Mouse (Mus musculus): ENCODE measurements around the gene Ucn2.

Ucn2 gene

GRCm38 (mm10) chr9:108992085-108992469 lies 6.3 kb downstream of the Ucn2 start:
- DNase-seq (ENCODE audit: low read depth, low spot score) = no peak

- no peak for DNase-seq (ENCODE audit: low read depth, low spot score)
Measured at GRCm38 (mm10) chr9:108992620-108993361, 7.0 kb downstream of the Ucn2 start.

- no peak for DNase-seq (ENCODE audit: low read depth, low spot score)
Measured at GRCm38 (mm10) chr9:108996411-108996810, 10.6 kb downstream of the Ucn2 start.

- peak; percentile 35 for DNase-seq (ENCODE audit: low read depth, low spot score)
Measured at GRCm38 (mm10) chr9:108998287-108999166, 12.7 kb downstream of the Ucn2 start.

- no peak for DNase-seq (ENCODE audit: low read depth, low spot score)
Measured at GRCm38 (mm10) chr9:108999167-108999526, 13.3 kb downstream of the Ucn2 start.

- DNase-seq (ENCODE audit: low read depth, low spot score) = peak; percentile 83
Measured at GRCm38 (mm10) chr9:109000726-109001125, 14.9 kb downstream of the Ucn2 start.

- DNase-seq (ENCODE audit: low read depth, low spot score) = peak; percentile 57
Measured at GRCm38 (mm10) chr9:109003201-109003600, 17.4 kb downstream of the Ucn2 start.

- no peak for DNase-seq (ENCODE audit: low read depth, low spot score)
Measured at GRCm38 (mm10) chr9:109007025-109007780, 21.4 kb downstream of the Ucn2 start.

GRCm38 (mm10) chr9:109008081-109008480 lies 22.3 kb downstream of the Ucn2 start:
- DNase-seq (ENCODE audit: low read depth, low spot score) = no peak

- no peak for DNase-seq (ENCODE audit: low read depth, low spot score)
Measured at GRCm38 (mm10) chr9:109008994-109009635, 23.3 kb downstream of the Ucn2 start.

- DNase-seq (ENCODE audit: low read depth, low spot score) = peak; percentile 14
Measured at GRCm38 (mm10) chr9:109009636-109010315, 24.0 kb downstream of the Ucn2 start.

- DNase-seq (ENCODE audit: low read depth, low spot score) = no peak
Measured at GRCm38 (mm10) chr9:109010316-109010690, 24.5 kb downstream of the Ucn2 start.

GRCm38 (mm10) chr9:109015397-109015796 lies 29.6 kb downstream of the Ucn2 start:
- DNase-seq (ENCODE audit: low read depth, low spot score) = no peak

GRCm38 (mm10) chr9:109016973-109017604 lies 31.3 kb downstream of the Ucn2 start:
- DNase-seq (ENCODE audit: low read depth, low spot score) = no peak

GRCm38 (mm10) chr9:109021428-109021827 lies 35.6 kb downstream of the Ucn2 start:
- no peak for DNase-seq (ENCODE audit: low read depth, low spot score)

- no peak for DNase-seq (ENCODE audit: low read depth, low spot score)
Measured at GRCm38 (mm10) chr9:109022866-109023685, 37.3 kb downstream of the Ucn2 start.

GRCm38 (mm10) chr9:109027521-109027920 lies 41.7 kb downstream of the Ucn2 start:
- no peak for DNase-seq (ENCODE audit: low read depth, low spot score)

- no peak for DNase-seq (ENCODE audit: low read depth, low spot score)
Measured at GRCm38 (mm10) chr9:109028421-109028820, 42.6 kb downstream of the Ucn2 start.

- no peak for DNase-seq (ENCODE audit: low read depth, low spot score)
Measured at GRCm38 (mm10) chr9:109028919-109029318, 43.1 kb downstream of the Ucn2 start.

- no peak for DNase-seq (ENCODE audit: low read depth, low spot score)
Measured at GRCm38 (mm10) chr9:109030312-109030711, 44.5 kb downstream of the Ucn2 start.
